Mouse (Mus musculus): ENCODE data around the gene H2-DMb2. TPM values are rescaled to one million over a fixed set of nuclear protein-coding genes. Genes with fewer than 3 reads are reported as not detected.

H2-DMb2 gene
- polyA plus RNA-seq, 1 experiment from 2014 or later = 0.39 TPM

- ATAC-seq (ENCODE audit: low read depth) (peak; percentile 42), DNase-seq (ENCODE audit: low spot score) (no peak)
- H3K4me3 ChIP-seq (ENCODE audit: low read depth, low read length) = peak overlapping the region; percentile 57
- H3K9me3 ChIP-seq (ENCODE audit: control insufficient read depth, low read length) = no peaks in the 10 kb centered on the region
- no peaks in the 10 kb centered on the region for H3K36me3 ChIP-seq (ENCODE audit: control insufficient read depth, insufficient read depth, low read length)
- H3K4me2 ChIP-seq (ENCODE audit: low read depth, low read length) = peak overlapping the region; percentile 95
- H3K27ac ChIP-seq (replicated peaks; ENCODE audit: low read depth, low read length) = no peak overlapping the region; the same call in 1 of the 2 replicates
- peak overlapping the region; percentile 71 for H3K9ac ChIP-seq (ENCODE audit: low read depth, low read length)
- H3K27me3 ChIP-seq (replicated peaks; ENCODE audit: control insufficient read depth, insufficient read depth, low read length) = peaks cover 29% of the 10 kb centered on the region
- 5% methylated on average over 14 of the region's 14 CpGs for WGBS
- peaks cover 6% of the 10 kb centered on the region; the same call in 1 of the 2 replicates for H3K4me1 ChIP-seq (ENCODE audit: control insufficient read depth, insufficient read depth, low read length)
Measured at GRCm38 (mm10) chr17:34186885-34187260, 43.8 kb downstream of the H2-DMb2 start.

- peak; percentile 98 for ATAC-seq (ENCODE audit: low read depth)
- H3K27me3 ChIP-seq (replicated peaks; ENCODE audit: control insufficient read depth, insufficient read depth, low read length) = peaks cover 34% of the 10 kb centered on the region
- H3K9ac ChIP-seq (ENCODE audit: low read depth, low read length) = peak within 1 kb of the TSS; percentile 71
- peak within 1 kb of the TSS; percentile 84 for H3K27ac ChIP-seq (replicated peaks; ENCODE audit: low read depth, low read length)
- no peaks in the 10 kb centered on the region for H3K36me3 ChIP-seq (ENCODE audit: control insufficient read depth, insufficient read depth, low read length)
- peak within 1 kb of the TSS; percentile 95 for H3K4me2 ChIP-seq (ENCODE audit: low read depth, low read length)
- peak; percentile 97 for DNase-seq (ENCODE audit: low spot score)
- H3K4me1 ChIP-seq (ENCODE audit: control insufficient read depth, insufficient read depth, low read length) = peaks cover 6% of the 10 kb centered on the region; the same call in 1 of the 2 replicates
- peak within 1 kb of the TSS; percentile 57 for H3K4me3 ChIP-seq (ENCODE audit: low read depth, low read length)
- under 1% methylated on average over 39 of the region's 46 CpGs for WGBS
- no peaks in the 10 kb centered on the region for H3K9me3 ChIP-seq (ENCODE audit: control insufficient read depth, low read length)
Measured at GRCm38 (mm10) chr17:34187261-34187916, 44.3 kb downstream of the H2-DMb2 start, which contains the start of the genes Tap1 and Psmb9. Gene Tap1 (plus strand): TSS chr17:34187553. Gene Psmb9 (minus strand): TSS chr17:34187764.

GRCm38 (mm10) chr17:34188010-34188409, 44.9 kb downstream of the H2-DMb2 start:
- Histone ChIP-seq H3K9me3 (ENCODE audit: control insufficient read depth, low read length) (no peaks in the 10 kb centered on the region), H3K4me2 (ENCODE audit: low read depth, low read length) (peak overlapping the region; percentile 95), H3K27me3 (replicated peaks; ENCODE audit: control insufficient read depth, insufficient read depth, low read length) (peaks cover 35% of the 10 kb centered on the region), H3K36me3 (ENCODE audit: control insufficient read depth, insufficient read depth, low read length) (no peaks in the 10 kb centered on the region), H3K27ac (replicated peaks; ENCODE audit: low read depth, low read length) (peak overlapping the region; percentile 84), H3K4me1 (ENCODE audit: control insufficient read depth, insufficient read depth, low read length) (peaks cover 6% of the 10 kb centered on the region; the same call in 1 of the 2 replicates), H3K9ac (ENCODE audit: low read depth, low read length) (peak overlapping the region; percentile 71), H3K4me3 (ENCODE audit: low read depth, low read length) (peak overlapping the region; percentile 57)
- WGBS = 1% methylated on average over 13 of the region's 20 CpGs
- DNase-seq (ENCODE audit: low spot score) (no peak), ATAC-seq (ENCODE audit: low read depth) (no peak)

GRCm38 (mm10) chr17:34188986-34189385, 45.9 kb downstream of the H2-DMb2 start:
- no peak overlapping the region for H3K27ac ChIP-seq (replicated peaks; ENCODE audit: low read depth, low read length)
- DNase-seq (ENCODE audit: low spot score) (no peak), ATAC-seq (ENCODE audit: low read depth) (no peak)
- H3K9ac ChIP-seq (ENCODE audit: low read depth, low read length) = no peak overlapping the region
- WGBS = 69% methylated on average over 6 of the region's 6 CpGs
- H3K27me3 ChIP-seq (replicated peaks; ENCODE audit: control insufficient read depth, insufficient read depth, low read length) = peaks cover 42% of the 10 kb centered on the region
- no peak overlapping the region for H3K4me2 ChIP-seq (ENCODE audit: low read depth, low read length)
- no peaks in the 10 kb centered on the region for H3K9me3 ChIP-seq (ENCODE audit: control insufficient read depth, low read length)
- no peaks in the 10 kb centered on the region for H3K36me3 ChIP-seq (ENCODE audit: control insufficient read depth, insufficient read depth, low read length)
- H3K4me3 ChIP-seq (ENCODE audit: low read depth, low read length) = no peak overlapping the region
- H3K4me1 ChIP-seq (ENCODE audit: control insufficient read depth, insufficient read depth, low read length) = peaks cover 6% of the 10 kb centered on the region; the same call in 1 of the 2 replicates

- ATAC-seq (ENCODE audit: low read depth) = peak; percentile 50; the same call in 1 of the 2 replicates
- Histone ChIP-seq H3K4me1 (ENCODE audit: control insufficient read depth, insufficient read depth, low read length) (peaks cover 2% of the 10 kb centered on the region), H3K4me2 (ENCODE audit: low read depth, low read length) (no peak overlapping the region), H3K9ac (ENCODE audit: low read depth, low read length) (no peak overlapping the region), H3K9me3 (ENCODE audit: control insufficient read depth, low read length) (no peaks in the 10 kb centered on the region), H3K27me3 (replicated peaks; ENCODE audit: control insufficient read depth, insufficient read depth, low read length) (peaks cover 58% of the 10 kb centered on the region), H3K4me3 (ENCODE audit: low read depth, low read length) (no peak overlapping the region), H3K36me3 (ENCODE audit: control insufficient read depth, insufficient read depth, low read length) (no peaks in the 10 kb centered on the region), H3K27ac (replicated peaks; ENCODE audit: low read depth, low read length) (no peak overlapping the region)
- peak; percentile 53 for DNase-seq (ENCODE audit: low spot score)
- WGBS = 19% methylated on average over 16 of the region's 16 CpGs
Measured at GRCm38 (mm10) chr17:34192852-34193251, 49.7 kb downstream of the H2-DMb2 start.

GRCm38 (mm10) chr17:34193468-34193867, 50.4 kb downstream of the H2-DMb2 start:
- H3K36me3 ChIP-seq (ENCODE audit: control insufficient read depth, insufficient read depth, low read length) = no peaks in the 10 kb centered on the region
- H3K4me1 ChIP-seq (ENCODE audit: control insufficient read depth, insufficient read depth, low read length) = peaks cover 8% of the 10 kb centered on the region
- H3K27me3 ChIP-seq (replicated peaks; ENCODE audit: control insufficient read depth, insufficient read depth, low read length) = peaks cover 64% of the 10 kb centered on the region
- DNase-seq (ENCODE audit: low spot score) = no peak
- no peak overlapping the region for H3K4me3 ChIP-seq (ENCODE audit: low read depth, low read length)
- H3K9me3 ChIP-seq (ENCODE audit: control insufficient read depth, low read length) = no peaks in the 10 kb centered on the region
- WGBS = 48% methylated on average over 8 of the region's 8 CpGs
- no peak overlapping the region for H3K9ac ChIP-seq (ENCODE audit: low read depth, low read length)
- ATAC-seq (ENCODE audit: low read depth) = no peak
- no peak overlapping the region for H3K27ac ChIP-seq (replicated peaks; ENCODE audit: low read depth, low read length)
- H3K4me2 ChIP-seq (ENCODE audit: low read depth, low read length) = no peak overlapping the region

- no peak overlapping the region for H3K4me2 ChIP-seq (ENCODE audit: low read depth, low read length)
- no peaks in the 10 kb centered on the region for H3K9me3 ChIP-seq (ENCODE audit: control insufficient read depth, low read length)
- peaks cover 8% of the 10 kb centered on the region for H3K4me1 ChIP-seq (ENCODE audit: control insufficient read depth, insufficient read depth, low read length)
- peaks cover 68% of the 10 kb centered on the region for H3K27me3 ChIP-seq (replicated peaks; ENCODE audit: control insufficient read depth, insufficient read depth, low read length)
- no peak for ATAC-seq (ENCODE audit: low read depth)
- H3K36me3 ChIP-seq (ENCODE audit: control insufficient read depth, insufficient read depth, low read length) = no peaks in the 10 kb centered on the region
- no peak for DNase-seq (ENCODE audit: low spot score)
- no peak overlapping the region for H3K27ac ChIP-seq (replicated peaks; ENCODE audit: low read depth, low read length)
- H3K9ac ChIP-seq (ENCODE audit: low read depth, low read length) = no peak overlapping the region
- 86% methylated on average over 4 of the region's 4 CpGs for WGBS
- H3K4me3 ChIP-seq (ENCODE audit: low read depth, low read length) = no peak overlapping the region
Measured at GRCm38 (mm10) chr17:34194723-34195122, 51.6 kb downstream of the H2-DMb2 start.

GRCm38 (mm10) chr17:34196491-34196890, 53.4 kb downstream of the H2-DMb2 start:
- Histone ChIP-seq H3K4me1 (ENCODE audit: control insufficient read depth, insufficient read depth, low read length) (peaks cover 8% of the 10 kb centered on the region), H3K9me3 (ENCODE audit: control insufficient read depth, low read length) (no peaks in the 10 kb centered on the region), H3K9ac (ENCODE audit: low read depth, low read length) (no peak overlapping the region), H3K27me3 (replicated peaks; ENCODE audit: control insufficient read depth, insufficient read depth, low read length) (peaks cover 73% of the 10 kb centered on the region), H3K4me2 (ENCODE audit: low read depth, low read length) (no peak overlapping the region), H3K27ac (replicated peaks; ENCODE audit: low read depth, low read length) (no peak overlapping the region), H3K36me3 (ENCODE audit: control insufficient read depth, insufficient read depth, low read length) (no peaks in the 10 kb centered on the region), H3K4me3 (ENCODE audit: low read depth, low read length) (no peak overlapping the region)
- ATAC-seq (ENCODE audit: low read depth) (no peak), DNase-seq (ENCODE audit: low spot score) (no peak)
- 36% methylated on average over 12 of the region's 12 CpGs for WGBS

Data from embryonic facial prominence, embryonic 14.5 days (tissue).